Comparison of ENCODE assay signal across 24 mouse cellular contexts in genomic region chr13:93871681-93872080, GRCm38 (mm10).
DNase-seq lines count a peak whose midpoint lies in the region; ATAC-seq and TF ChIP-seq lines count a peak whose summit lies in the region.
"Had no signal": no experiment of that assay in that cellular context is flagged by ENCODE, and none has a peak within 500 bp of the region (broad histone marks: within the 10 kb centered on the region; RNA-seq: fewer than 3 reads in every experiment).

No protein-coding gene starts in this region.

- TF ChIP-seq CTCF in left cerebral cortex, adult 2 months (IDR thresholded peaks at IDR 0.05): no peak
- no peak for TF ChIP-seq CTCF in heart, postnatal 0 days (IDR thresholded peaks at IDR 0.05; ENCODE audit: low read depth)

- no peak for TF ChIP-seq EP300 in heart, postnatal 0 days (IDR thresholded peaks at IDR 0.05; ENCODE audit: low read depth)

- H3K36me3 ChIP-seq in embryonic facial prominence, embryonic 13.5 days: peaks cover 6% of the 10 kb centered on the region; the same call in 1 of the 2 replicates
- H3K36me3 ChIP-seq in embryonic facial prominence, embryonic 10.5 days (replicated peaks): no peaks in the 10 kb centered on the region
- no peaks in the 10 kb centered on the region for H3K36me3 ChIP-seq in heart, embryonic 12.5 days
- no peaks in the 10 kb centered on the region for H3K36me3 ChIP-seq in heart, postnatal 0 days (replicated peaks; ENCODE audit: control insufficient read depth, insufficient read depth, low read length)
- H3K36me3 ChIP-seq: liver, embryonic 15.5 days; lung, embryonic 15.5 days had no signal

- H3K4me2 ChIP-seq in embryonic facial prominence, embryonic 13.5 days: no peak overlapping the region
- peak overlapping the region; percentile 45 for H3K4me2 ChIP-seq in heart, embryonic 12.5 days
- no peak overlapping the region for H3K4me2 ChIP-seq in heart, postnatal 0 days (ENCODE audit: low read depth, low read length)
- H3K4me2 ChIP-seq: liver, embryonic 15.5 days; lung, embryonic 15.5 days; midbrain, embryonic 13.5 days had no signal

- H3K9me3 ChIP-seq in embryonic facial prominence, embryonic 13.5 days: no peaks in the 10 kb centered on the region; the same call in 1 of the 2 replicates
- H3K9me3 ChIP-seq in embryonic facial prominence, embryonic 10.5 days: peaks cover 5% of the 10 kb centered on the region; the same call in 1 of the 2 replicates
- no peaks in the 10 kb centered on the region for H3K9me3 ChIP-seq in heart, embryonic 12.5 days (replicated peaks)
- 0 out of 2 replicates have a peak, but pooled peaks cover 4% of the 10 kb centered on the region for H3K9me3 ChIP-seq in heart, postnatal 0 days (replicated peaks; ENCODE audit: control insufficient read depth, low read length)
- H3K9me3 ChIP-seq: limb, embryonic 10.5 days; liver, embryonic 15.5 days; lung, embryonic 15.5 days had no signal

- peaks cover 16% of the 10 kb centered on the region for H3K4me1 ChIP-seq in embryonic facial prominence, embryonic 13.5 days
- H3K4me1 ChIP-seq in embryonic facial prominence, embryonic 10.5 days: no peaks in the 10 kb centered on the region
- peaks cover 11% of the 10 kb centered on the region for H3K4me1 ChIP-seq in heart, embryonic 12.5 days (replicated peaks)
- H3K4me1 ChIP-seq in heart, postnatal 0 days (ENCODE audit: control insufficient read depth, insufficient read depth): peaks cover 2% of the 10 kb centered on the region; the same call in 1 of the 2 replicates
- H3K4me1 ChIP-seq: limb, embryonic 10.5 days; liver, embryonic 15.5 days; megakaryocyte, embryonic 14.5 days; midbrain, embryonic 13.5 days had no signal

- no peak overlapping the region for H3K9ac ChIP-seq in embryonic facial prominence, embryonic 13.5 days
- H3K9ac ChIP-seq in heart, embryonic 12.5 days: peak overlapping the region; percentile 36; the same call in 1 of the 2 replicates
- no peak overlapping the region for H3K9ac ChIP-seq in heart, postnatal 0 days (replicated peaks; ENCODE audit: low read depth, low read length)
- H3K9ac ChIP-seq: liver, embryonic 15.5 days; lung, embryonic 15.5 days; midbrain, embryonic 13.5 days had no signal

- 59% methylated on average over 10 of the region's 10 CpGs for WGBS in embryonic facial prominence, embryonic 13.5 days
- WGBS in embryonic facial prominence, embryonic 10.5 days: 81% methylated on average over 10 of the region's 10 CpGs
- WGBS in heart, embryonic 12.5 days: 36% methylated on average over 10 of the region's 10 CpGs
- 45% methylated on average over 10 of the region's 10 CpGs for WGBS in heart, postnatal 0 days

- H3K4me3 ChIP-seq in embryonic facial prominence, embryonic 13.5 days: no peak overlapping the region
- H3K4me3 ChIP-seq in embryonic facial prominence, embryonic 10.5 days: no peak overlapping the region
- H3K4me3 ChIP-seq in heart, embryonic 12.5 days: no peak overlapping the region
- no peak overlapping the region for H3K4me3 ChIP-seq in left cerebral cortex, adult 2 months
- H3K4me3 ChIP-seq in heart, postnatal 0 days (ENCODE audit: low read depth, low read length): no peak overlapping the region
- H3K4me3 ChIP-seq: limb, embryonic 10.5 days; liver, embryonic 15.5 days; lung, embryonic 15.5 days; megakaryocyte, embryonic 14.5 days; midbrain, embryonic 13.5 days had no signal

- H3K27ac ChIP-seq in embryonic facial prominence, embryonic 13.5 days: peak overlapping the region; percentile 53
- H3K27ac ChIP-seq in embryonic facial prominence, embryonic 10.5 days (replicated peaks): no peak overlapping the region
- H3K27ac ChIP-seq in heart, embryonic 12.5 days (ENCODE audit: poor library complexity, severe bottlenecking): peak overlapping the region; percentile 47
- peak overlapping the region; percentile 51; the same call in 1 of the 2 replicates for H3K27ac ChIP-seq in left cerebral cortex, adult 2 months
- 0 out of 2 replicates have a peak overlapping the region, but pooled peaks have one; percentile 22 for H3K27ac ChIP-seq in heart, postnatal 0 days (ENCODE audit: low read depth)
- H3K27ac ChIP-seq: hindbrain, postnatal 0 days; limb, embryonic 10.5 days; liver, embryonic 15.5 days; lung, embryonic 15.5 days; midbrain, embryonic 13.5 days; stomach, postnatal 0 days had no signal

- H3K27me3 ChIP-seq in embryonic facial prominence, embryonic 13.5 days: no peaks in the 10 kb centered on the region
- no peaks in the 10 kb centered on the region for H3K27me3 ChIP-seq in embryonic facial prominence, embryonic 10.5 days (replicated peaks; ENCODE audit: low read depth, poor library complexity, severe bottlenecking)
- H3K27me3 ChIP-seq in heart, embryonic 12.5 days (replicated peaks): no peaks in the 10 kb centered on the region
- no peaks in the 10 kb centered on the region for H3K27me3 ChIP-seq in heart, postnatal 0 days (ENCODE audit: control insufficient read depth, insufficient read depth, low read length)
- H3K27me3 ChIP-seq: liver, embryonic 15.5 days; lung, embryonic 15.5 days; megakaryocyte, embryonic 14.5 days; midbrain, embryonic 13.5 days had no signal

- no peak for DNase-seq in embryonic facial prominence, embryonic 10.5 days (ENCODE audit: low spot score)
- DNase-seq in heart, adult 18-20 months: no peak
- DNase-seq in left cerebral cortex, adult 2 months (ENCODE audit: extremely low spot score in 1 of 2, low spot score in 2 of 2): peak in 1 of 2 experiments; percentile 18
- no peak for DNase-seq in left cerebral cortex, adult 11 months (ENCODE audit: low spot score)
- no peak for DNase-seq in heart, postnatal 0 days (ENCODE audit: low spot score)
- DNase-seq: adrenal gland, postnatal 10 days; cerebellum, adult 2 months; cerebellum, postnatal 25 days; kidney, adult 9 months; kidney, postnatal 14 days; liver; lung, postnatal 36 days had no signal

- intact Hi-C loops in left cerebral cortex, adult 2 months (cut with DNase I): no loop called here

- ATAC-seq in embryonic facial prominence, embryonic 13.5 days (ENCODE audit: insufficient number of reproducible peaks, insufficient read depth, low FRiP score, low TSS enrichment, low read depth): no peak
- no peak for ATAC-seq in heart, embryonic 12.5 days (ENCODE audit: insufficient number of reproducible peaks, low FRiP score)
- no peak for ATAC-seq in heart, postnatal 0 days (ENCODE audit: insufficient read depth, low read depth)
- ATAC-seq in CD4-positive, CD25-positive, alpha-beta regulatory T cell, adult 4 months: no peak
- ATAC-seq: forebrain, embryonic 14.5 days; hindbrain, postnatal 0 days; intestine, embryonic 16.5 days; midbrain, embryonic 13.5 days had no signal
